Mouse (Mus musculus) lung, adult 2 months (tissue): ENCODE data around the gene Xcl1.

Experiments
- CTCF ChIP-seq: fragments of 200-500 bp; IDR thresholded peaks from 2 replicates; pipeline ENCODE4 v1.5.1; 2011; ENCODE audit warnings: mild to moderate bottlenecking, low read length, control low read depth; ENCODE audit not compliant: insufficient read depth
- POLR2A ChIP-seq: fragments of 200-500 bp; IDR thresholded peaks from 2 replicates; pipeline ENCODE4 v1.6.1; 2011; ENCODE audit warnings: low read depth, mild to moderate bottlenecking, control low read depth, low read length, borderline replicate concordance; ENCODE audit errors: extremely low read depth

GRCm38 (mm10) chr1:164897163-164897817 is 38.0 kb downstream of the Xcl1 start:
- TF ChIP-seq CTCF, result no peak
- TF ChIP-seq POLR2A, result no peak
